Mouse (Mus musculus) B cell, adult 2 months (primary cell): ENCODE results near the gene Ikbke.

ENCODE experiments used
- DNase-seq, 2 experiments: peaks; one replicate each; pipeline ENCODE4 v3.0.0; 2022

The Ikbke gene

DNA sequence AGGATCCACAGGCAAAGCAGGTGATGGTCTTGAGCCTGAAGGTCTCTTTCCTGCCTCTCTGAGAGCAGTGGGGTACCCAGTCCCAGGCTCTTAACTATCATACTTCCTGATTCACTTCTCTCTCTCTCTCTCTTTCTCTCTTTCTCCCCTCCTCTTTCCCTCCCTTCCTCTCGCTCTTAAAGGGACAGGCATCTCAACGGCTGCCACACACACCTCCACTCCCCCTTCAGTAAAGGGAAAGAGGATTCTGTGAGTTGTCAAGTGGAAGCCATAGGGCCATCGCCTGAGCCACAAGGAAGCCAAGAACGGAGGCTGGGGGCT lies at the start of gene Ikbke:
Gene Ikbke, minus strand, starts transcription at position 151 of the 321 bp plus-strand sequence.
- DNase-seq: no peak

DNA sequence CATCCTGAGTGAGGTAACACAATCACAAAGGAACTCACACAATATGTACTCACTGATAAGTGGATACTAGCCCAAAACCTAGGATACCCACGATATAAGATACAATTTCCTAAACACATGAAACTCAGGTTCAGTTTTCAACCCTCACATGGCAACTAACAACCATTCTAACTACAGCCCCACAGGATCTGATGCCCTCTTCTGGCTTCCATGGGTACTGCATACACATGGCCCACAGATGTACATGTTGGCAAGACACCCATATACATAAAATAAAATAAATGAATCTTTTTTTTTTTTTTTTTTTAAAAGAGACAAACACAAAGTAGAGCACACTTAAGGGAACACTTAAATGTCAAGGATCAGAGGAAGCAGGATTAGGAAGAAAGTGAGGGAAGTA lies 49.7 kb upstream of the Ikbke start:
- DNase-seq: peak; percentile 56 to 65

DNA sequence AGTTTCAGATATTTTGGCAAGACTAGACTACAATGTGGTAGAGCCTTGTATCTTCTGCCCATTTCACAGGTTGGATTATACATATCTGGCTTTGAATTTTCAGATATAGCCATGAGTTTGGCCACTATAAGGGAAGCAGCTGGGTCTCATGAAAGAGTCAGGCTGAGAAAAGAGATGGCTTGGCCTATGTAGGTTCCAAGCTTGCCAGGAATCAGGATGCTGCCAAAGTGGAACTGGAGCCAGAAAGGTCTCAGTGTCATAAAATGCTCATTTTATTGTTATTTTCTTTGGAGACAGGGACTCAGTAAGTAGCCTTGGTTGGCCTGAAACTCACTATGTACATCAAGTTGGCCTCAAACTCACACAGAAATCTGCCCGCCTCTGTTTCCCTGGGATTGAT lies 47.8 kb upstream of the Ikbke start:
- DNase-seq: no peak

DNA sequence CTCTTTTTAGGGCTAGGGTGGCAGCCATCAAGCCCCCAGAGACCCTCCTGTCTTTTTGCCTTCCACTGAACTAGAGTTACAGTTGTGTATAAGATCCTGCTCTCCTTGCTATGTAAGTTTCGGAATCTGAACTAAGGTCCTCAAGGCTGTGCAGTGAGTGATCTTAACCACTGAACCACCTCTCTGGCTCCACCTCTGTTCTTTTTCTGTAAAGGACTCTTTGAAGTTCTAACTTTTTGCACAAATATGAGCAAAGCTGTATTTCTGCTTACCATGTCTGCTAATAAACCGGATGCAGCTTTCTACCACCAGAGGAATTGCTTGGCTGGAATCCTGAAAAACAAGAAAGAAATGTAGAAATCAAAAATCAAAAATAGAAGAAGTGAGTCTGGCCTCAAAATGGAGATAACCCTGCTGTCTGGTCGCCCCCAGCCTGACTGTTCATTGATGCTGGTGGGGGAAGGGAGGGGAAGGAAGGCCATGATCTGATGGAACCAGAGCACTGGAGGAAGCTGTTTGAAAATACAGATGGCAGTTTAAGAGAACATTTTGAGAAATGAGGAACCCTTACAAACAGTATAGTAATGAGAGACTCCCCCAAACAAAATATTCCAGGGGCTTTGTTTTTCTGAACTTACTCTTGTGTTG lies 45.5 kb upstream of the Ikbke start:
- DNase-seq: no peak

DNA sequence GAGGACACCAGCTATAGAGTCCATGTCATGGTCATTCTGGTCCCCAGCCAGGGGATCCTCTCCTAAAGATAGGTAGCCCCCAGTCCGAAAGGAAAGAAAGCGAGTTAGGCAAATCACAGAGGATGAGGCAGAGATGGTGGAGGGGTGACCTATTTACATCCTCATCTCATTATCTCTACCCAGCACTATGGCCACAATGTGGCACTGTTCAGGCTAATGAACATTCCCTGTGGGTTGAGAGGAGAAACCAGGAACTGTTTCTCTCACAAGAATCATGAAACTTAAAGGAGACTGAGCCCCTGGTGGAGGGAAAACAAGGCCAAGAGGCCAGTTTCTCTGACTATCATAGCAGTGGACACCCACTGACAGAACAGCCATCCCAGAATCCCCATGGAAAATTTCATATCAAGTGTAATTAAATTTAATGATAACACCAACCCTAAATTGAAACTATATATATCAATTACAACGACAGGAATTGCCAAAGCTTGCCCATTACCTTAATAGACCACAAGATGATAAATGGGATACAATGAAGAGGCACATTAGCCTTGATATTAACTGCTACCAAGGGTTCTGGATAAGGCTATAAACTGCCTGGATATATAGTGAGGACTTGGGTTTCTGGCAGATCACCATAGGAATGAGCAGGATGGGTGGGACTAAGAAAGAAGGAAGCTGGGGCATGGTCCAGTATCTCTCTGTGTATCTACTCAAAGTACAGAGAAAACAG lies 40.4 kb upstream of the Ikbke start:
- DNase-seq: no peak

DNA sequence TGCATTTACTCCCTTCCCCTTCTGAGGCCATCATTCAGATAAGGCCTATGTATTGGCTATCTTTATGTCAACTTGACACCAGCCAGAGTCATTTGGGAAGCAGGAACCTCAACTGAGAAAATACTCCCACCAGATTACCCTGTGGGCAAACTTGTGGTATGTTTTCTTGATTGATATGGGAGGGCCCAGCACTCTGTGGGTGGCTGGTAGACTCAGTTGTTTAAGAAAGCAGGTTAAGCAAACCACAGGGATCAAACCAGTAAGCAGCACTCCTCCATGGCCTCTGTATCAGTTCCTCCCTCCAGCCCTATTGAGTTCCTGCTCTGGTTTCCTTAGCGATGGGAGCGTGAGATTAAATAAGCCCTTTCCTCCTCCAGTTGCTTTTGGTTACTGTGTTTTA lies 39.0 kb upstream of the Ikbke start:
- DNase-seq: no peak

DNA sequence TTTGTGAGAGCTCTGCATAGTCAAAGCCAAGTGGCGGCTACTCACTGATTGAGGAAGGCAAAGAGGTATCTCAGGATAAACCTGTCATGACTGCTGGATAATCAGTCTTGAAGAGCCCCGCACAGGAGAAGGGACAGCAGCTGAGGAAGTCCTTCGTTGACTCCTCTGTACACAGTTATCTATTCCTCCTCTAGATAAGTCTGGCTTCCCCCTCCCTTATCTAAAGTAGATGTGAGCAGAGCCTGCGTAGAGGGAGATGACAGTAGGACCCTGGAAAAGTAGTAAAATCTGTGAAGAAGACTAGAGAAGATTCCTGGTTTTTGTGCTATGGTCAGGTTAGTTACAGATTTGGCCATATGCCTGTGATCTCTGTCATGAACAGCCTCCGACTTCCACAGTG lies 38.2 kb upstream of the Ikbke start:
- DNase-seq: no peak

DNA sequence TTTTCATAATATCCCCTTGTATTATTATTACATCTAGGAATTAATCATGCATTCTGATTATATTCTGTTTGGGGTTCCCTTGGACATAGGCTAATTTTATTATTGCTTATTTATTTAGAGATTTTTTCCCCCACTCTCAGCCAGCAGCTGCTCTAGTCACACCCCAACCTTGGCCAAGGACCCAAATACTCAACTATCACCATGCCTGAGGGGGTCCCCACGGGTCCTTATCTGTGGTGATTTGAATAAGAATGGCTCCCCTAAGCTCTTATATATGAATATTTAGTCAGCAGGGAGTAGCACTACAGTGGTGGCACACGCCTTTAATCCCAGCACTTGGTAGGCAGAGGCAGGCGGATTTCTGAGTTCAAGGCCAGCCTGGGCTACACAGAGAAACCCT lies 31.9 kb upstream of the Ikbke start:
- DNase-seq: no peak

DNA sequence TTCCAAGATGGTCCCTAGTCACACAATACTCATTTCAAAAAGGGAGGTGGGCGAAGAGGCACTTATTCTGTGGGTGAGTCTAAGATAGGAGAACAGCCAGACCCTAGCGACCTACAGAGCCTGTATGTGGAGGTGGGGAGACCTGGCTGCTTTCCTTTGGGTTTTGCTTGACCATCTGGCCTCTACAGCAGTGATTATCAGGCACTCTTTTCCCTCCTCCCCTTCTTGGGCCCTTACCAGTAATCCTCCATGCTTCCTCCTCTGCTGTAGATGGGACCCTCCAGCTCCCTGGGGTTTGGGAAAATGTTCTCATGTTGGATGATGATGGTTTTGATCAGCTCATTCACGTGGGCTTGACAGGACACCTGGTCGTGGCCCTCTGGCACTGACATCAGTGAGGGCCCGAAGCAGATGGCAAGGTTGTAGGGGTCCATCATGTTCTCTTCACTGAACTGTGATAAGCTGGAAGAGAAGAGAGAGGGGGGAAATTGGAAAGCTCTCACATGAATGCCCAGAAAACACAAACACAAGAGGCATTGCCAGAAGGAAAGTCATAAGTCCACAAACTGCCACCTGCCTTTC lies 30.9 kb upstream of the Ikbke start:
- no peak for DNase-seq

DNA sequence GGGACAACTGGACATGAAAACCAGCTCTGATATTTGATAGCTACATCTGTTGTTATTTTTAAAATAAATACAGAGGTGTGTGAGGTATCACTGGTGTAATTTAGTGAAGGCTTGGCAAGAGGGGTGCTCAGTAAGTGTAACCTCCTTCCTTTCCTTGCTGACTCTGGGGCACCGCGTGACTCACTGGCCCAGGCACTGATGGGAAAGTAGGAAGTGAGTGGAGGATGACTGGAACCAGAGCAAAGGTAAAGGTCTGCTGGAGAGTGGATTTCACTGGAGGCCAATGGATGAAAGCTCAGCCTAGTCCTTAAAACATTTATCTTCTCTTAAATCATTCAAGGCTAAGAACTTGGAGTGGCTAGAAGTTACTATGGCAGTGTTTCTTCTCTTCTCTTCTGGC lies 21.3 kb upstream of the Ikbke start:
- DNase-seq: no peak

DNA sequence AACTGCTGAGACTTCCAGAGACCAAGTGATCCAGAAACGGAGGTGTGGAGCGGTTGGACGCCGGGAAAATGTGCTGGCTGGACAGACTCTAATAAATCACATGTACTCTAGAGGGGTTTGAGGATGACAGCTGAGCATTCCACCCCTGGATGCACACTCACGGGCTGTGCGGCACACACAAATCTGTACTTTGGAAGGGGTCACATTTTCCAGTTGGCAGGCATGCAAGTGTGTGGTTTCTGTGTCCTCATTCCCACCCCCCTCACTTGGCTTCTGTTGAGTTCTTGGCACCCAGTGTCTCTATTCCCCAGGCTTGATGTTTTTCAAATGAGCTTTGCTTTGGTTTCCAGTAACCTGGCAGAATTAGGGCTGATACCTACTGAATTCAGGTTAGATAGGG lies 20.4 kb upstream of the Ikbke start:
- no peak for DNase-seq

DNA sequence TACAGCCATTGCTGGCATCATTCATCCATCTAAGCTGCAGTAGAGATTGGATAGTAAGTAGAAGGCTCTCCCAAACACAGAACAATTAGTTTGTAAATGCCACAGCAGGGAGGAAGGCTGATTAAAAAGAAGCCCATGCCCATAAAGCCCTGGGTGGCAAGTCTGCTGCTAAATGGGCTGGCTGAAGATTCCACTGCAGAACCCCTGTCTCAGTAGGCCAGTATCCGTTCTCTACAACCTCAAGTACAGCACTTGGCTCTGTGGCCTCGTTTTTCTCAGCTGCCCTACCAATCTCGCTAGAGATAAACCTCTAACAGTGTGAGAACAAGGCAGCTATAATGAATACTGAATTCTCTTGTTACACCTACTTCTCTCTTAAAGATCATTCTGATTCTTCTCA lies 19.8 kb upstream of the Ikbke start:
- DNase-seq: no peak

DNA sequence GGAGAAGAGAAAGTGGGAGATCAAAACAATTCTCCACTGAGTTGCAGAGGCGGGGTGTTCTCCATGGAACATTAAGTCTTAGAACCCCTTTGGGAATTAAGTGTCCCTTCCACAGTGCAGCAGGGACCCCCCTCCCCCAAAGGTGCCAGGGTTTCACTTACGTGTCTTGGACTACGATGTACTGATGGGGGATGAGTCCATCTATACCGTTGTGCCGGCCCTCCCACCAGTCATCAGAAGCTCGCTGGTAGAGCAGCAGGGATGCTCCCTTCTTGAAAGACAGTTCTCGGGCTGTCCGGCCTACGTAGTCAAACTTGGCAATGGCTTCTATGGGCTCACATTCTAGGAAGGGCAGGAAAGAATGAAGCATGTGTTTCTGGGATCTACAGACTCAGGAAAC lies 18.8 kb upstream of the Ikbke start:
- no peak for DNase-seq

DNA sequence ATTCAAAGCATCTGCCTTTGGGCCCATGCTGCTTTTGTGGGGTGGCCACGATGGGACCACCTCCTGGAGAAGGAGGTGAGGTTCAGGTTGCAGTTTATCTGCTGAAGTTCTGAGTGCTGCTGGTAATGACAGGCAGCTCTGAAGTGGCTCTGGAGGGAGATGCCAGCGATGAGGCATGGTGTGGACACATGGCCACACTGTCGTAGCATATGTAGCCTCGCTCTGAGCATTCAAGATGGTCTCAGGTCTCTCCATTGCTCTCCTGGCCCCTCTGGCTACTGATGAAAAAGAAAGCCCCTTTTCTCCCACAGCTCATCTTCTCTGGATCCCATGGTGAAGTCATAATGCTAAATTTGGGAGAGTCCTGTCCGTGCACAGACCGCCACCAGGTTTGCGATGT lies 17.3 kb upstream of the Ikbke start:
- DNase-seq: no peak

DNA sequence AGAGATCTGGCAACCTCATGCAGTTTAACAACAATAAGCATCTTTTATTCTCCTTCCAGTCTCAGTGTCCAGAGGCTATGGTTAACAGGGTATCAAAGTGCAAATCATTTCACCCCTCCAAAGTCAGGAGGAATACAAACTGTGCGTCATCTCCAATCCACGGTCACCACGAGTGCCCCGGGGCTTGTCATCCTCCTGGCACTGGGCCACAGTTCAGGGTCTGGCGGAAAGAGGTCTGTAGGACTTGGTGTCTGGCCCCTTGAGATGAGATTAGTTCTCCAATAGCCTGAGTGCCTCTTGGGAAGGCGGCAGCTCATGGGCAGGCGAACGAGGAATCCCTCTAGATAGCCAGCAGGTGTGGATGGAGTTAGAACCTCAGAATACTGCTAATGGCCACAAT lies 15.8 kb upstream of the Ikbke start:
- no peak for DNase-seq

DNA sequence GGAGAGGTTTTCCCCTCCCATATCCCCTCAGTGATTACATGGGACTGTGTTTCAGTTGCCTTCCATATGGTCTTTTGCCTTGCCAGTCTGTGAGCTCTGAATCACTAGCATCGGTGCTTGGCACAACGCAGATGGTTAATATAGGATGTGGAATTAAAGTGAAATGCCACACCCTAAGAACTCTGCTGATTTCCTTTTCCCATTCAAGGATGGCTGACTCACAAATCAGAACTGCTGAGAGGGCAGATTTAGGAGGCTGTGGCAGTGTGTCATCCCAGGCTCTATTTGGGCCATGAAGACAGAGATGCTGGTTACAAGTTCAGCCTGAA lies 14.5 kb upstream of the Ikbke start:
- no peak for DNase-seq

DNA sequence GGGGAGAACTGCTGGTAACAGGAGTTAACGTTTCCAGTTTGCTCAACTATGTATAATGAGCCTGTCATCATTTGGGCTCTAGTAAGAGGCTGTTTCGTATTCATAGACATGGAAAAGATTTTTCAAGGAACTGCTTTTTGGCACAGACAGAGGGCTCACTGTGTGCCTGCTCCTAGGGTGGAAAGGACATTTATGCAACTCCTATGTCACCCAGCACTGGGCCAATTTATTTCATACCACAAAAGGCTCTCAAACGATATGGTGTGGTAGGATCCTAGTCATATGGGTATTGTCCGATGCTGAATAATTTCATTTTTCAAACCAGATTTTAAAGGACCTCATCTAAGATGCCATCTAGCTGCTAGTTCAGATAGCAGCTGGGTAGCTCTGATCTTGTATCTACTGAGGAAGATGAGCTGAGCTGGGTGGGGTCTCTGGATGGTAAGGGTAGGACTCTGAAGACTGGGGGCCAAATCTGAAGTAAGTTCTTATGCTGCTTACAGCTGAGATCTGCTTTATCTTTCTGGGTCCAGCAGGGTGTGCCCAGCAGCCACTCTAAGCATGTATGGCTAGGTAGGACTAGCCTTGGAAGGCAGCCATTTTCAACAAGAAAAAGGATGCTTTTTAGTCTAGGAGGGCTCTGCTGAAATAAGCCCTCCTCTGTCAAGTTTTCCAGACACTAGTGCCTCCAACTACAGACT lies 14.0 kb upstream of the Ikbke start:
- no peak for DNase-seq

DNA sequence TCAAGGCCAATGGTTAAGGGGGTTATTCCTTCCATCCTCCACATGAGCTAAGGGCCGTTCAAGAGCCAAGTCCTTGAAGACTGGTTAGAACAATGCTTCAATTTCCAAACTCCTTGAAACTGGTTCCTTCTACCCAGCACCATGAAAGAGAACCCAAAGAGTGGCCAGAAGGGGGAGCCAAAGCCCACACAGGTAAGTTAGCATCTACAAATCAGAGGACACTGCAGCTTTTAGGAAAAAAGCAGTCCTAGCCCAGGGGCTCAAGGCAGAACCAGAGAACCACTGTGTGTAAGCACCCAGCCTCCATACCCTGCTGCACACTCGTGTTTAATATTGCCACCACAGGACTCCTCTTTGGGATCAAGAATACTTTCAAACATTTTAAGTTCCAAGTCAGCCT lies 11.2 kb upstream of the Ikbke start:
- DNase-seq: peak; percentile 81

DNA sequence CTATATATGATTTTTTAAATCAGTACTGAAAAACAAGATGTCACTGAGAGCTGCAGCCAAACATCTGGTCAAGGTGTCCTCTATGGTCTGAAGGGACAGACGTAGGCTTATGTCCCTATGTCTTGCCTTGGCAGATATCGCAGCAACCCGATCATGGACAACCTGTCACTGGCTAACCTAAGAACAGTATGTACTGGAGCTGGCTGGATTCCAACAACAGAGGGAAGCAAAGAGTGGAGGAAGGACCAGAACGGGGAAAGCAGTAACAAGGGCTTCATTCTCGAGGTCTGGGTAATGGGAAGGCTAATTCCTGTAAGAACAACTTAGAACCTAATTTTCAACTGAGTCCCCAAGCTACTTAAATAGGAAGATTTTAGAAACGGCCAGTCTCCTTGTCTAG lies 9.5 kb upstream of the Ikbke start:
- DNase-seq: no peak

DNA sequence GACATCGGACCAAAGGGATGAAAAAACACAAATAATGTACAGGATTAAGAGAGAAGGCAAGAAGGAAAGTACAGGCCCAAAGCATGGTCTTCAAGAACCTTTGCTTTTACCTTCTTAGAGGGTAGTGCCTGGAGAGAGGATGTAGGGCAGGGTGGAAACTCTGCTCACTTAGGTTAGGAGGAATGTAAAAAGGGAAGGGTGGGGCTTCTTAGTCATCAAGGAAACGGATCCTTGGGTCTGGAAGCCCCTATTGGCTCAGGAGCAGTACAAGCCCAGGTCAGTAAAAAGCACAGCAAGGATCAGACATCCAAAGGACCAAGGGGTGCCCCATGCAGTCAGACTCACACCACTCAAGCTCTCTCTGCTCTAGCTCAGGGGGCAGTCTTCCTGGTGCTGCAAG lies 7.9 kb upstream of the Ikbke start:
- DNase-seq: no peak

DNA sequence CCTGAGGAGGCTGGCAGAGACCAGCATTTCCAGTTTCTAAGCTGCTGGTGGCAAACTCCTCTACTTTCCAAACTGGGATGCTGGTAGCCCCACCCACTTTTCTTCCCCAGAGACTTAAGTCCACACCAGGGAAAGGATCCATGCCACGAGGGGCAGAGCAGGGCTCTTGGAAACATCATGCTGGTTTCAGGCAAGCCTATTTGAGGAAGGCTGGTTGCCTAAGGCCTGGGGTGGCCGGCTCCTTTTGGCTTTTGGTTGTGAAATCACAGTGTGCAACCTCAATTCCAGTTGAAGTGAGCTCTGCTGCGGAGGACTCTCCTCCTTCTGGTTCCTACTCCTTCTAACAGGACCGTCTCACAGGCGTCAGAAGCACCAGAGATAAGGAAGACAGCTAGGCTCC lies 7.4 kb upstream of the Ikbke start:
- no peak for DNase-seq

DNA sequence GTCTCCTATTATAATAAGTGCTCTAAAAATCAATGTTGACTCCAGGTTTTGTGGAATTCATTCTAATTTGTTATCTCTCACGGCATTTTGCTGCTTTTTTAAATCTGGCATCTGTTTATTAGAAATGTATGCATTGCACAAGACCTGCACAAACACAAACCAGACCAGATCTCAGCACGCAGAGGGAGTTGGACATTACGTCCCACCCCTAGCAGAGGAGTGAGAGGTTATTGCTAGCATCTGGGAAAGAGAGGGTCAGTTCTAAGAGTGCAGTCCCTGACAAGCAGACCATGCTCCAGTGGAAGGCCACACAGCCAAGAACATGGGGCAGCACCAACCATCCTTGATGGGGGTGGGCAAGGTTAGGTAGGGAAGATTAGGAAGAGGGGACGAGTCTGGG lies 5.2 kb upstream of the Ikbke start:
- no peak for DNase-seq

DNA sequence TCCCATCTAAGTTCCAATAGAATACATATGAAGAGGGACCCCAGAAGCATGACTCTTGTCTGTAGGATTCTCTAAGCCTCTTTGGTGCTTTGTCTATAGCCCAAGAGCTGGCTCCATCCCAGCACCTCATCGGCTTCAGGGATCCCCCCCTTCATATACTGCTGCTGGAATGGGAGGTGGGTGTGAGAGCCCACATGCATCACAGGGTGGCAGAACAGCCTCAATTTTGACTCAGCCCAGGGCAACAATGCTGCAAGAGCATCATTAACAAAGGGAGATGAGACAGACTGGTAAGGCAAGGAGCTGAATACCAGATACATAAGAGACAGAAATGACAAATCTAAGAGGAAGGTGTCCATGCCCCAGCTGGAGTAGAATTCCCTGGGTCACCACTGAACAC lies 4.8 kb upstream of the Ikbke start:
- no peak for DNase-seq

DNA sequence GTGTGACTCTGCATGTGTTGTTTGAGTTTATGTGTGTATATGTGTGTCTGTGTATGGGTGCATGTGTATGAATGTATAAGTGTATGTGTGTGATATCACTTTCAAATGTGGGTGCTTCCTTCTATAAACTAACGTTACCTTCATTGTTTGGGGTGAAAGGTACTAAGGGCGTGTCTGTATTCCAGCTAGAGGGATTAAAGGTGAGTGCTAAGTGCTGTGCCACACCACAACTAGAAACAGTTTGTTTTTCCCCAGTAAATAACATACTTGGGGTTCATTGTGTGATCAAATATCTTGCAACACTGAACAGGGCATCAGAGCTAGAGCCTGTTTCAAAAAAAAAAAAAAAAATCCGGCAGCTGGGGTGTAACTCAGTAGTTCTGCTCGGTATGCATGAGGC lies 2.3 kb upstream of the Ikbke start:
- no peak for DNase-seq
